Mouse (Mus musculus): Measurements from ENCODE around the gene Syce2.

Gene Syce2

DNA sequence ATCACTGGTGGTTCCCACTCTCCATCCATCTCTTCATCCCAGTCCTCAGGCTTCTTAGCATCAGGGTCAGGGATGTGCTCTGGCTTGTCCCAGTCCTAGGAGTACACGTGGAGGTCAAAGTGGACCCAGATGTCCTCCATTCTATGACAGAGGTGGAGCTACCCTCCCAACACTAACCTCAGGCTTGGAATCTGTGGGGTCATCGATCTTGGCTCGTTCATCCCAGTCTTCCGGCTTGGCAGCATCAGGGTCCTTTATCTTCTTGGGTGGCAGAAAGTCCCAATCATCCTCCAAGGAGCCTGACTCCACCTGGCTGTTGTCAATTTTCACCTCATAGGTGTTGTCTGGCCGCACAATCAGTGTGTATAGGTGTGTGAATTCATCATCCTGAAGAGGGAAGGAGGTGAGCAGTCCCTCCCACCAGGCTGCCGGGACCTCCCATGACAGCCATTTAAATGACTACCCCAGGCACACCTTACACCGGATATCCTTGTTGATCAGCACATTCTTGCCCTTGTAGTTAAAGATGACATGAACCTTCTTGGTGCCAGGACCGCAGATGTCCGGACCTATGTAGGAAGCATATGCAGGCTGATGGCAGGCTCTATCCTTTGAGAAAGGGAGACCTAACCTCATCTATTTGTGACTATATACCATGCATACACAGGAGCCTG, 27.4 kb upstream of the Syce2 start:
- no peak for DNase-seq (ENCODE audit: low spot score)

DNA sequence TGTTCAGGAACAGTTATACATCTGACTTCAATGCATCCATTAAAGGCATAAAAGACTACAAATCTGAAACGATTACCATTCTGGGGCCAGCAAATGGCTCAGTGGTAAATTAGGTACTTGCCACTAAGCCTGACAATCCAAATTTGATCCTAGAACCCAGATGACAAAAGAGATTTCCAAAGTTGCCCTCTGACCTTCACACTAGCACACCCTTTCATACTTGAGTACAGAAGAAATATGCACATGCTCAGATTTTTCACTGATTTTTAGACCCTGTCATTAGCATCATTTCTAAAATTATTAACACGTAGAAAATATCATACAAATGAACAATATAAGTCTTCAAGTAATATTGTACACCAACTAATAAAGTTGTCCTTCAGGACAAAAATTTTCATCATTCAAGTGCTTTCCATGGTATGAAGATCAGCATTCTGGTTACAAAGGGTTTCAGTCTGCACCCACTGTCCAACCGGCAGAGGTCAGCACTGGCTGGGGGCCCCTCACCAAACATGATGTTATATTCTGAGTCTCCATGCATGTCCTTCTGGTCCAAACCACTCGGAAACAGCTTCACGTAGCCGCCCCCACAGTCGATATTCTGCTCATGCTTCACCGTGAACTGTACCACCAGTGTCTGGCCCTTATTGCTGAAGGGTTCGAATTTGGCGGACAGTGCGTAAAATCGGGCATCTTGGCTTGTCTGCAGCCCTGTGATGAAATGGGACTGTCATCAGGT, 26.4 kb upstream of the Syce2 start:
- DNase-seq (ENCODE audit: low spot score) = no peak

DNA sequence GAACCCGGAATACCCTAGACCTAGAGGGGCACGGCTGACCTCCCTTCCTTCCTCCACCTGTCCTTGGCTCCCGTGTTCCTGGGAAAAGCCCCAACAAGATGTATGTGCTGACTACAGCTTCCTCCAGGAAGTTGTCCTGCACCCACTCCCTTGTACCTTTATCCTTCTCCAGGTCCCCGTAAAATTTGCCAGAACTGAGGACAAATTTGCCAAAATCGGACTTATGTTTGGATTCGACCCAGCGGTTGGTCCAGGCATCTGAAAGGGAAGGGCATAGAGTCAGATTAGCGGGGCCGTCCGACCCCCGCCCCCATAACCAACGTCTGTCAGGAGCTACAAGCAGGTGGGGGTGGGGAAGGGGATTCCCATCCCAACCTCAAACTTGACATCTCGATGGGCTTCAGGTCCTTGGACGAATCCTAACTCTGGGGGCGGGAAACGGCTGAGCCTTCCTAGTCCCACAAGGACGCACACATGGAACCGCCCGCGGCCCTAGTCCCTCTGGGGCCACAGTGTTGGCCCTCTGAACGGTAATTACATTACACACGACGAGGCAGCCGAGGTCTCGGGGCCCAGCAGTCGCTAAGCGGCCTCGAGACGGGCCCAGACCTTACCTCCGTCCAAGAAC, 25.7 kb upstream of the Syce2 start:
- no peak for DNase-seq (ENCODE audit: low spot score)

DNA sequence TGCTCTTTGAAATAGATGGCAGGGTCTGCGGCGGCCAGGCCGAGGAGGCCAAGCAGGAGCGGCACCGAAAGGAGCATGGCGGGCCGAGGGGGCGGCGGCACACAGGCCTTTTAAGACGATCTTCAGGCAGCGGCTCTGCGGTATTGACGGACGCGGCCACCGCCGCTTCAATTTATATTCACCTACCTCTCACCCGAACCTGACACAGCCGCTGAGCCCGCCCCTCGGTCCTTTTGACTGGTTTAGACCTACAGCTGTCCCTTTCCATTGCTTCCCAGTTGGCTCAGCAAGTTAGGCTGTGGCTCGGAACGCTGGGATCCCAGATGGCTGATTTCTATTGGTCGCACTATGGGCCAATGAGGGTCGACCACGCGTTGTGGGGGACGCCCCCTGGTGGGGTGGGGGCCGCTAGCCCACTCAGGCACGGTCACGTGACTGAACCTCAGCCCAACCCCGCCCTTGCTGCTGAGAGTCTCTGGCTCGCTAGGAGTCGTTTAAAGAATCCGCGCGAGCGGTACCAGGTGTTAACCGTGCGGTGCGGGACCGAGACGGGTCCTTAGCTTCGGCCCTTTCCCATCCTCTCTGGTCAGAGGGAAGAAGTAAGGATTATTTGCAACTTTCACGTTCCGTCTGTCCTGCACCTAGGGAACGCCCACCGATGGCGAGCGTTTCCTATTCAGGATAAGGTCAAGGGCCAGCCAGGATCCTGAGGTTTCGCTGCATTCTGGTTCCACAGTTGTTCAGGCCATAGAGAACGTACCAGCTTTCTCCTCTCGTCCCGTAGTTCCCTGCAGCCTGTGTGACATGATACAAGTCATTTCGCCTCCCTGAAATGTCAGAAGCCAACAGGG, 25.0 kb upstream of the Syce2 start, which contains the start of gene Calr:
Gene Calr (minus strand): TSS at position 213 of the 851 bp plus-strand sequence.
- peak; percentile 97 for DNase-seq (ENCODE audit: low spot score)

DNA sequence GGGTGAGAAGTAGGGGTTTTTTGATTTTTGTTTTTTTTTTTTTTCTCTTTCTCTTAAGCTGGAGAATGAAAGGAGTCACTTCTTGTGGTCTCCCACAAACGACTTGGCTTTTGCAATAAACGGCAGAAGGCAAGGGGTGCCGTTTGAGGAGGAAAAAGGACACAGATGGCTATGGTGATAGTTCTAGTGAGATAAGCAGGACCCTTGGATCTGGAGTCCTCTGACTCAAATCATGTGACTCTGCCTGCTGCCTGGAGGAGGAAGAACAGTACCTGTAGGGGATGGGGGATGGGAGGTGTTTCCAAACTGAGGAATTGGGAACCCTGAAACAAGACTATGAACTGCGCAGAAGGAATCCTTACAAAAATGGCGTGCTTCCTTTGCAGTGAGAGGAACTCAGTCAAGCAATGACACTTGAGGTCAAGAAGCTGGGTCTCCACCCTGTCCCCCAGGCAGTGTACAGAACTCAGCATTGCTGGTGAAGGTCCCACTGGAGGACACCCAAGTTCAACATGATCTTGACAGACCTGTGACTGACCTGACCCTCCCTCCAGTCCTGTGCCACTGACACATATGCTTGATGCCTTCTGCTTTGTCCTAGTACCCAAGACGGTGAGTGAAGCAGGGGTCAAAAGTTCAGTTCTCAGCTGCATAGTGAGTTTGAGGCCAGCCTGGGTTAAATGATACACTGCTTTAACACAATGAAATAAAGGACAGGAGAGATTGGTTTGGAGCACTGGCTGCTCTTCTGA, 24.1 kb upstream of the Syce2 start:
- DNase-seq (ENCODE audit: low spot score) = no peak

DNA sequence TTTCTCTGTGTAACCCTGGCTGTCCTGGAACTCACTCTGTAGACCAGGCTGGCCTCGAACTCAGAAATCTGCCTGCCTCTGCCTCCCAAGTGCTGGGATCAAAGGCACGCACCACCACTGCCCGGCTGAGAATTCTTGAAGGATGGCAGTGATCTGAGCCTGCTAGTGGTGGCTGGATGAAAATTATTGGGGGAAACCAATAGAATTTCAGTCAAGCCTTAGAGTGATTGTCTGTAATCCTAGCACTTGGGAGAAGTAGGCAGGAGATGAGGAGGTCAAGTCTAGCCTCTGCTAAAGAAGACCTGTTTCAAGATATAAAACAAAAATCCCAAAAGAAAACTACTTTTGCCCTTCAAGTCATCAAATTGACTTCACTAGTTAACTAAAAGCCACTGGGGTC, 15.5 kb upstream of the Syce2 start:
- no peak for DNase-seq (ENCODE audit: low spot score)

GRCm38 (mm10) chr8:84856864-84857441, 15.0 kb upstream of the Syce2 start, which contains the start of gene Farsa:
Farsa (plus strand) TSS chr8:84856989.
- DNase-seq (ENCODE audit: low spot score) = peak; percentile 71

- no peak for DNase-seq (ENCODE audit: low spot score)
Measured at GRCm38 (mm10) chr8:84872309-84872965, 526 bp downstream of the Syce2 start.

DNA sequence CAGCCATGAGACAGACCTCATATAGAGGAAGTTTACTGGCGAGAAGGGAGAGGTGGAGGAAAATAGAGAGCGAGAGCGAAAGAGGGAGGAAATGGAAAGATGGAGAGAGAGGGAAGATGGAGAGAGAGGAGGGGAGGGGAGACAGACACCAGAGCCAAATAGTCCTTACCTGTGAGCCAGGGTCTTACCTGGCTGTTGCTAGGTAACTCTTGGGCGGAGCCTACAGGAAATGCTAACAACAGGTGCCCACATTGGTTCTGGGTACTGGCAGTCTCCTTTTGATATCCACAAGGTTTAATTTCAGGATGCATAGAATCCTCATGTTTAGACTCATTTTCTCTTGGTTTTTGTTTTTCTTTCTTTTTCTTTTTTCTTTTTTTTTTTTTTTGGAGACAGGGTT, 1.1 kb downstream of the Syce2 start:
- DNase-seq (ENCODE audit: low spot score) = no peak

DNA sequence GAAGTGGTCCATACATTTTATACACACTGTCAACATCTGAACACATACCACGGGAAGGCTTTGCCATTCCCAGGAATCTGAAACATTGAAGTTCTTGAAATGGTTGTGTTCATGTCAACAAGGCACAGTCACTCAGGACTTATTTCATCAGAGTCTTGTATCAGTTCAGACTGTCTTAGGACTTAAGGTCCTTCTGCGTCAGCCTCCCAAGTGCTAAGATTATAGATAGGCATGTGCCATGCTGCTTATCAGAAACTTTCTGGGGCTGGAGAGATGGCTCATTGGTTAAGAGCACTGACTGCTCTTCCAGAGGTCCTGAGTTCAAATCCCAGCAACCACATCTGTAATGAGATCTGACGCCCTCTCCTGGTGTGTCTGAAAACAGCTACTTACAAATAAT, 2.4 kb downstream of the Syce2 start:
- DNase-seq (ENCODE audit: low spot score) = no peak

DNA sequence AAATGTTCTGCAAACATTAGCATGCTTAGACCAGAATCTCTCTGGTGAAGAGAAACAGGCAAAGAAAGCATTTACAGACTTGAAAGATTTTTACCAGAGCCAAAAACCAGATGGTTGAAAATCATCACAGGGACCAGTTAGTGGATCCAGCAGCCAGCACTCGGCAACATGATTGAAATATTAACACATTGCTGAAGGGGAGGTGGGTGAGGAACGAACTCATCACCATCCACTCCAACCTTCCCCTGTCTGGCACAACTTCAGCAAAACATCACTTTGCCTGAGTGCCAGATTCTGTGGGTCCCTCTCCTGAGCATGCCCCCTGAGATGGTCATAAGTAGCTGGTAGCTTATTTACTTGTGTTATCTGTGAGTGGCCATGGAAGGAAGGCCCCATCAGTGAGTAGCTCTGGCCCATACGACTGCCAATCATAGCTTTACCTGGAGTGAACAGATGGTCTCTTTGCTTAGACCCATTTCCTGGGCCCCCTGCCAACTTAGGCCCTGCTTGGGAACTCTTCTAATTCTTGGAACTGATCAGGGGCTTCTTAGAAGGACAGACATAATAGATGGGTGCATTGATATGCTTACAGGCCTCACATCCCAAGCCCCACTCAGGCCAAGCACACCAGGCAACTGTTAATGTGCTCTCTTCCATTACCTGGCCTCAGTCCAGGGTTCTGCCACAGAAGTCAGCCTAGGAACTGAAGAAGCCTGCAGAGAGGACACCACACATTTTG, 5.6 kb downstream of the Syce2 start:
- no peak for DNase-seq (ENCODE audit: low spot score)

GRCm38 (mm10) chr8:84878915-84879314, 7.0 kb downstream of the Syce2 start:
- DNase-seq (ENCODE audit: low spot score) = no peak

GRCm38 (mm10) chr8:84884728-84885127, 12.8 kb downstream of the Syce2 start:
- DNase-seq (ENCODE audit: low spot score) = no peak

DNA sequence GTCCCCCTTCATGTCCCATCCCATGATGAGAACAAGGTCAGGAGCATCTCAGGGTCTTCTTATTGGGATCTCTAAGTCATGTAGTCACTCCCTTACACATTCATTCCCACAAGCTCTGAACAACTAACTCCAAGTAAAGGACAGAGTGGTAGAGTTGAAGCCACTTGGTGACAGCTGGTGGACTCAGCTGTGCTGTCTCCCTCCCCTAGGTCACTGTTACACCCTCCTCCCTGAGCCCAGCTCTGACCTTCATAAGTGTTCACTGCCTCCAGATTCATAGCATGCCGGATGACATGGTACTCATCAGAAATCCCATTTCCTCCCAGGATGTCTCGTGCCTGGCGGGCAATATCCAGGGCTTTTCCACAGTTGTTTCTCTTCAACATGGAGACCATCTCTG, 16.4 kb downstream of the Syce2 start:
- no peak for DNase-seq (ENCODE audit: low spot score)

DNA sequence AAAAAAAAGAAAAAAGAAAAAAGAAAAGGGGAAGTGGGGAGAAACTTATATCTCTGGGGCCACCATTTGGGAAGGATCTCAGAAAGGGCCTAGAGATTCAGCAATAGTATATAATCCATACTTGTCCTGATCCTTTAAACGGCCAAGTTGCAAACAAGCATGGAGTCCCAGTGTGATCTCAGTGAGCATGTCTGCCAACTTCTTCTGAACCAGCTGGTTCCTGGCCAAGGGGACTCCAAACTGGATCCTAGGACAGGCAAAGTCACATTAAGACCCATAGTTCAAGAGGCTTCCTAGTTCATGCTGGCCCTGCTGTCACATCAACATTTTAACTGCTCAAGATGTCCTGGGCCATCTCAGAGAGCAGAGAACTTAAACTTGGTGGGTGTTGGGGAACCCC, 17.2 kb downstream of the Syce2 start:
- DNase-seq (ENCODE audit: low spot score) = no peak

DNA sequence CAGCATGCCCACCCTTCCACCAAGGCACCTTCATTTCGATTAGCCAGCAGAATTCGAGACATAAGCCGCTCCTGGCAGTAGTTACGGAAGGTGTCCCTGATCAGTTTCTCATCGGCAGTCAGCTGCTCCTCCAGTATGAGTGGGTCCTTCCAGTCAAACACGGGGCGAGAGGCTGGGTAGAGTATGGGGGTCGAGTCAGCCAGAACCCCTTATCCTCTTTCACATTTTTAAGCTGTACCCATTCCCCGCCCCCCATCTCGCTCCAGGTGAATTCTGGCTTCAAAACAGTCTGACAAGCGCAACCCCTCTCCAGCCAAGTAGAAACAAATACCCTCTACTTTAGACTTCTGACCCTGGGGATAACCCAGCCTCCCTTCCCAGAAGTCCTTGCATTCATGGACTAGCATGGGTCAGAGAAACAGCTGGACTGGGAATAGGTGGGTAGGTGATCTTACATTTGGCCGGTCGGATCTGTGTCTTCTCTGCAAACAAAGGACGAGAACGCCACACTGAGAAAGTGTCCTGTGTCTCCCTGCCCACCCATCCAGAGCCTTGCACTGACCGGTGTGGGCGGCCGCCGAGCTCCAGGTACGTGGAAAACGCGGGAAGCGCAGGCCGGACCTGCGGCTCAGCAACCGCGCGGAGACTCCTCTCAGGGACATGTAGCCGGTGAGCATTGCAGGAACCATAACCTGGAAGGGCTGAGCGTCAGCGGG, 21.2 kb downstream of the Syce2 start:
- DNase-seq (ENCODE audit: low spot score) = no peak

DNA sequence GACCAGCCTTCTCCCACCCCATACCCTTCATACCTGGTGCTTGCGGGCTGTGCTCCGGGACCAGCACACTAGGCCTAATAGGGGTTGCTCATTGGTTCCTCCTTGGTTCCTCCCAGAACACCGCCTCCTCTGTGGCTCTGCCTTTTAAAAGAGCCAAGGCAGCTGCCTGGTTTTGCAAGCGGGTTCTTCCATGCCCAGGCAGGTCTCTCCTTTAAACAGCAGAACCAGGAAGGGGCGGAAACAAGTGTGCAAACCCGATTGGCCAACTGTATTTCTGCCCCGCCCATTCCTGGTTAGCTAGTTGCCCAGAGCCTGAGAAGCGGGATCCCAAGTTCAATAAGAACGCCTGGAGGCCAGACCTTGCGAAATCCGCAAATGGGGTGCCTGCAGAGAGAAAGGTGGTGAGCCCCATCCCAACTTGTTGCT, 21.8 kb downstream of the Syce2 start, which contains the start of gene Gcdh:
Gene Gcdh (minus strand): TSS at position 213 of the 426 bp plus-strand sequence.
- DNase-seq (ENCODE audit: low spot score) = peak; percentile 51

- no peak for DNase-seq (ENCODE audit: low spot score)
Measured at GRCm38 (mm10) chr8:84895963-84896362, 24.1 kb downstream of the Syce2 start.

DNA sequence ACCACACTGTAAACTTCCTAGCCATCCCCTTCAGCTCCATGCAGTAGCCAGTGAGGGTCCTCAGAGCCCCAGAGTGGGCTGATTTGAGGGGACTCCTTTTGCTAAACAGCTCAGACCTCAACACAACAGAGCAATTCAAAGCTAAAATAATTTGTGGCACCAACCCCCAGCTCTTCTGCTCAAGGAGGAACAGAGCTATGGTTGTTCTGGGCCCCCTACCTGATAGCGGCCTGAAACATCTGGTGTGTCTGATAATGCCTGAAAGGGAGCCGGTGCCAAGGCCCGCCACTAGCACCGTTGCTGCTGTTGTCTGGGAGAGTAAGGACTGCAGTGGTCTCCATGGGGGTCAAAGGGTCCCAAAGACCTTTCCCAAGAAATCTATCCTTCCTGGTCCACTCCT, 29.2 kb downstream of the Syce2 start:
- DNase-seq (ENCODE audit: low spot score) = no peak
